Mouse (Mus musculus) heart, embryonic 12.5 days (tissue): ENCODE measurements around the gene Gm29666. TPM values are rescaled to one million over a fixed set of nuclear protein-coding genes. Genes with fewer than 3 reads are reported as not detected.

Experiments
- microRNA-seq: library from miRNA; unstranded; fragments of <30 nt; microRNA quantifications from one replicate; pipeline ENCODE4, GENCODE M21; 2017
- polyA plus RNA-seq: library from polyadenylated mRNA; unstranded; fragments of >200 nt; fragmentation: Nextera tagmentation; extraction: Ambion mirVana; gene quantifications from 2 replicates; pipeline ENCODE4 v1.2.1, GENCODE M21; 2016

Gene Gm29666
- polyA plus RNA-seq, 1 experiment from 2014 or later: 0.43 TPM

Small RNAs within 50 kb of the gene (microRNA-seq; reads per million reads assigned to microRNA genes)
- gene Mir1249: 16.7 reads per million, percentile 30 among the genes with 10 or more reads in this experiment

Other genes with a start within 250 kb of the Gm29666 start
- gene Arhgap8, start 200.0 kb downstream of the Gm29666 start, polyA plus RNA-seq: 3.4 and 4.0 TPM in 2 replicates
- 0.22 and 0.36 TPM in 2 replicates for gene Phf21b, start 64.0 kb downstream of the Gm29666 start, polyA plus RNA-seq
- 31.2 and 32.3 TPM in 2 replicates for gene Nup50, start 3.4 kb upstream of the Gm29666 start, polyA plus RNA-seq
- gene 5031439G07Rik, start 68.5 kb upstream of the Gm29666 start, polyA plus RNA-seq: 4.3 and 5.3 TPM in 2 replicates
- gene Upk3a, start 97.1 kb upstream of the Gm29666 start, polyA plus RNA-seq: not detected in 2 replicates
- 17.6 and 18.8 TPM in 2 replicates for gene Fam118a, start 108.9 kb upstream of the Gm29666 start, polyA plus RNA-seq
- 0.09 and 0.13 TPM in 2 replicates for gene Smc1b, start 211.9 kb upstream of the Gm29666 start, polyA plus RNA-seq
- 0.13 TPM in 1 of 2 replicates, not detected in the other for gene Ribc2, start 212.0 kb upstream of the Gm29666 start, polyA plus RNA-seq